Comparison of ENCODE assay signal across 16 mouse cellular contexts in the genomic region with DNA sequence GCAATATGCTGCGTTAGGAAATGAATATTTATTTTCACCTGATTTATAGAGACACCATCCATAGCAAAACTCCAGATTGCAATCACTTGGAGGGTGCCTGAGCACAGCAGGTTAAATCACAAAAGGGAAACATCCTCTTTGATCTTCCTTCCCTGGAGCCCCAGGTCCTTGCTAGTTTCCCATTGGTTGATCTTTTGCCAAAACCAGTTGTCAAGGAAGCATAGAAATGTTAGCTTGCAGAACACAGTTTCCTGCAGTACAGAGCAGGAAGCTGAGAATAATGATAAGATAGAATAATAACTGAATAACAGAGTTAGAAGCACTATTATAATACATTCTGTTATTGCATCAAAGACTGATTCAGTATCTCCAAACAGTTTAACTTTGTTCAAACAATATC.
DNase-seq lines count a peak whose midpoint lies in the region; ATAC-seq and TF ChIP-seq lines count a peak whose summit lies in the region.
"Had no signal": no experiment of that assay in that cellular context is flagged by ENCODE, and none has a peak within 500 bp of the region (broad histone marks: within the 10 kb centered on the region; RNA-seq: fewer than 3 reads in every experiment).

No protein-coding gene starts in this region.

- 36% methylated on average over 1 of the region's 1 CpGs for WGBS in lung, postnatal 0 days

- H3K27ac ChIP-seq in lung, postnatal 0 days (ENCODE audit: low read length): no peak overlapping the region
- H3K27ac ChIP-seq: embryonic facial prominence, embryonic 13.5 days; heart, embryonic 10.5 days; hindbrain, embryonic 14.5 days; liver, embryonic 13.5 days had no signal

- H3K27me3 ChIP-seq in lung, postnatal 0 days (replicated peaks; ENCODE audit: insufficient read depth, low read length): no peaks in the 10 kb centered on the region
- H3K27me3 ChIP-seq: embryonic facial prominence, embryonic 13.5 days; liver, embryonic 13.5 days had no signal

- no peak for TF ChIP-seq CTCF in lung, postnatal 0 days (IDR thresholded peaks at IDR 0.05)

- TF ChIP-seq EP300 in lung, postnatal 0 days (IDR thresholded peaks at IDR 0.05): no peak

- intact Hi-C loops in heart, postnatal 10 days (cut with DNase I): no loop called here

- ATAC-seq in lung, postnatal 0 days: no peak
- ATAC-seq: forebrain, embryonic 16.5 days had no signal

- H3K9me3 ChIP-seq in lung, postnatal 0 days (ENCODE audit: low read length): no peaks in the 10 kb centered on the region
- H3K9me3 ChIP-seq: embryonic facial prominence, embryonic 13.5 days; heart, embryonic 10.5 days; liver, embryonic 13.5 days had no signal

- no peak overlapping the region for H3K4me2 ChIP-seq in lung, postnatal 0 days (replicated peaks; ENCODE audit: low read depth, low read length)
- H3K4me2 ChIP-seq: embryonic facial prominence, embryonic 13.5 days; hindbrain, embryonic 14.5 days; liver, embryonic 13.5 days had no signal

- no peak overlapping the region for H3K9ac ChIP-seq in lung, postnatal 0 days (replicated peaks; ENCODE audit: low read depth)
- H3K9ac ChIP-seq: embryonic facial prominence, embryonic 13.5 days; hindbrain, embryonic 14.5 days; liver, embryonic 13.5 days had no signal

- no peaks in the 10 kb centered on the region for H3K36me3 ChIP-seq in lung, postnatal 0 days (ENCODE audit: insufficient read depth, low read length)
- H3K36me3 ChIP-seq: embryonic facial prominence, embryonic 13.5 days; heart, embryonic 10.5 days; liver, embryonic 13.5 days had no signal

- H3K4me3 ChIP-seq in lung, postnatal 0 days (ENCODE audit: low read depth, low read length): no peak overlapping the region
- H3K4me3 ChIP-seq: embryonic facial prominence, embryonic 13.5 days; heart, embryonic 10.5 days; liver, embryonic 13.5 days; myocyte had no signal

- no peaks in the 10 kb centered on the region for H3K4me1 ChIP-seq in lung, postnatal 0 days (ENCODE audit: insufficient read depth, low read depth, low read length)
- H3K4me1 ChIP-seq: embryonic facial prominence, embryonic 13.5 days; heart, embryonic 10.5 days; liver, embryonic 13.5 days had no signal

- DNase-seq in adrenal gland, postnatal 14 days: peak; percentile 12
- DNase-seq in adrenal gland, adult 18-20 months (ENCODE audit: low spot score in 2 of 2): no peak
- DNase-seq in heart, postnatal 10 days: peak; percentile 2 to 21
- DNase-seq in heart, postnatal 4 days: no peak
- DNase-seq in lung, postnatal 0 days (ENCODE audit: low spot score): peak; percentile 8
- DNase-seq in lung, postnatal 4 days: no peak
- DNase-seq in kidney, postnatal 10 days: peak; percentile 7
- DNase-seq in ovary, postnatal 14 days (ENCODE audit: low spot score): no peak
- DNase-seq: cerebellum, adult 9-11 months; layer of hippocampus, adult 9-11 months; liver, embryonic 13.5 days had no signal

Comparison
In these comparisons a context has a peak if more than half of its experiments do, and no peak if none do; other contexts are left out.
1. DNase-seq: peak in adrenal gland, postnatal 14 days (single experiment), heart, postnatal 10 days (2 of 2), lung, postnatal 0 days (single experiment) and kidney, postnatal 10 days (single experiment); none in adrenal gland, adult 18-20 months (0 of 2), heart, postnatal 4 days (single experiment), lung, postnatal 4 days (0 of 2) and ovary, postnatal 14 days (single experiment).